Mouse (Mus musculus): ENCODE data around the gene Ube2k. TPM values are rescaled to one million over a fixed set of nuclear protein-coding genes. Genes with fewer than 3 reads are reported as not detected.
A peak's percentile ranks its signal among the peaks of the same experiment; 100 is the strongest.
"Not testable (repeated sequence)": the region's sequence is repeated elsewhere in the genome, so short reads cannot be mapped to it uniquely, and the experiment has no call there.

Ube2k gene
- total RNA-seq (2021) = 100 to 1,000 TPM; 120 to 128 TPM
- long read RNA-seq, full-length matches to known transcripts = 49 of 55 reads
- long read RNA-seq, partial matches to known transcripts = 0 of 55 reads
- long read RNA-seq, other reads (novel, unspliced or antisense) = 6 of 55 reads

- DNase-seq (ENCODE audit: low spot score in 2 of 2) = peak; percentile 90 to 96
These were observed at the start of gene Ube2k, which contains the start of gene Smim14 for GRCm38 (mm10) chr5:65536751-65537419. Ube2k (plus strand) TSS chr5:65537233. Smim14 (minus strand) TSS chr5:65537184.

DNA sequence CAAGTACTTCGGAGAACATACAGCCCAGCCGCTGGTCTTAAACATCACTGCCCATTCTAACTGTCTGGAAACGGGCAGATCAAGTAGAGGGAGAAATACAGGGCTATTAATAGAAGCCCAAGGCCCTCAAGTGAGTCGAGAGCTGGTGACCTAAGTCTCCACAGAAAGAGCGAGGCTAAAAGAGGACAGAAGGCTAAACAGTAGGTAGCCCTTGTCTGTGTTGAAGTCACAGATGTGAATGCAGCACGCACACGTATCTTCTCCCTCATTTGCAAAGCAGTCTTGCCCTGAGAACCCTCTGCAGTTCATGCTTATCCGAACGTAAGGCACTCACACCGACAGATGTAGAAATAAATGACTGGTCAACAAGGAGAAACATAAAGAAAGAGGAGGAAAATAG is 49.7 kb upstream of the Ube2k start:
- no peak for DNase-seq (ENCODE audit: low spot score in 2 of 2)

- DNase-seq (ENCODE audit: low spot score in 2 of 2) = no peak
These were observed 48.3 kb upstream of the Ube2k start for GRCm38 (mm10) chr5:65488725-65489124.

- DNase-seq (ENCODE audit: low spot score in 2 of 2) = no peak
These were observed 47.2 kb upstream of the Ube2k start for GRCm38 (mm10) chr5:65489830-65490229.

- peak; percentile 45 to 70 for DNase-seq (ENCODE audit: low spot score in 2 of 2)
These were observed 45.0 kb upstream of the Ube2k start for GRCm38 (mm10) chr5:65491767-65492715.

GRCm38 (mm10) chr5:65492716-65493531 is 44.1 kb upstream of the Ube2k start, which contains the start of gene Gm43552:
Gm43552 (minus strand) TSS chr5:65492833.
- peak; percentile 96 to 97 for DNase-seq (ENCODE audit: low spot score in 2 of 2)

DNA sequence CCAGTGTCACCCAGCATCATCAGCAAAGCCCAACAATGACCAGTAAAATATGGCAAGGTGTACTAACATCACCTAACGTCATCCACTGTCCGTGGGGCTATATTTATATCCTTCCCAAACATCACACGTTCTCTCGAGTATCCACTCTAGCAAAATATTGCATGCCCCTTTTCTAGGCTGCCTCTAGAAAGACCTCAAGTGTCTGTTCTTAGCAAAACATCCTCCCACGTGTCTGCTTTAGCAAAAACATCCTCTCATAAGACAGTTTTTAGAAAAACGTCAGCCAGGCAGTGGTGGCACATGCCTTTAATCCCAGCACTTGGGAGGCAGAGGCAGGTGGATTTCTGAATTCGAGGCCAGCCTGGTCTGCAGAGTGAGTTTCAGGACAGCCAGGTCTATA is 36.8 kb upstream of the Ube2k start:
- DNase-seq (ENCODE audit: low spot score in 2 of 2) = no peak

DNA sequence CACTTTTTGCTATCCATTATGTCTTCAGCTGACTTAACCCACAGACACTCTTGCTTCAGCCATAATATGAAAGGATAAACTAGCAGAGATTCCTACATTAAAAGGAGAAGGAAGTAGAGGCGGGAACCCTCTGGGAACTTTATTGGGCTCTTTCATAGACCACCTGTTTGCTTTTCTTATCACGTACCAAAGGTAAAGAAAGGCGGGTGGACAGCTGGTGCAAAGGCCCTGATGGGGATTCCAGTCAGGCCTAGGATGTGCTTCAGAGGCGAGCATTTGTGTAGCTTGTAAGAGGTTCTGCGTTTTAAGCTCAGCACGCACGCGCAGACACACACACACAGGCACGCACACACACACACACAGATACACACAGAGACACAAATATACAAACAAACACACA is 35.6 kb upstream of the Ube2k start:
- DNase-seq (ENCODE audit: low spot score in 2 of 2) = no peak

GRCm38 (mm10) chr5:65505786-65506185 is 31.2 kb upstream of the Ube2k start:
- DNase-seq (ENCODE audit: low spot score in 2 of 2) = peak in 1 of 2 experiments; percentile 17

GRCm38 (mm10) chr5:65508395-65508794 is 28.6 kb upstream of the Ube2k start:
- peak in 1 of 2 experiments; percentile 20 for DNase-seq (ENCODE audit: low spot score in 2 of 2)

- no peak for DNase-seq (ENCODE audit: low spot score in 2 of 2)
These were observed 23.5 kb upstream of the Ube2k start for GRCm38 (mm10) chr5:65513506-65513905.

DNA sequence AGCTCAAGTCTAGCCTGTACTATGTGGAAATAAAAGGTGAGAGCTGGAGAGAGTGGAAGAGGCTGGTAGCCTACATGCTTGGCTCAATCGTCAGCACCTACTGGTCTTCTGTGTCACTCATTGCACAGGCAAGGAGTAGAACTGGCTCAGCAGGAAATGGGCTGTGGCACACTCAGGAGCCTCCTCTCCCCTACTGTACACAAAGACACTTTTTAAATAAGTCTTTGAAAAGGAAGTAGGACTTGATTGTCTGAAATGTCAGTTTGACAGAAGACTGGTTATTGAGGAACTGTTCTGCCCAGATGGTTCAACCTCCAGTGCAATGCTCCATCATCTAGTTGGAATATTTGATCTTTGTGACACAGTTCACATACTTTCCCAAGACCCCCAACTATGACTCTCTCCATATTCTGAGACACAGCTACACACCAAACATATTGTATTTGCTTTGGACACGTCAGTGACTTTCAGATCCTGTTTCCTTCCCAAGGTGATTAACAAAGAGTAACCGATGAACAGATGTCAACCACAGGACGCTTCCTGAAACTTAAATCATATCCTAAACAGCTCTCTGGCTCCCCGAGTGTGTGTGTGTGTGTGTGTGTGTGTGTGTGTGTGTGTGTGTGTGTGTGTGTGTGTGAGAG is 22.3 kb upstream of the Ube2k start:
- no peak for DNase-seq (ENCODE audit: low spot score in 2 of 2)

GRCm38 (mm10) chr5:65521803-65522202 is 15.2 kb upstream of the Ube2k start:
- DNase-seq (ENCODE audit: low spot score in 2 of 2) = no peak

DNA sequence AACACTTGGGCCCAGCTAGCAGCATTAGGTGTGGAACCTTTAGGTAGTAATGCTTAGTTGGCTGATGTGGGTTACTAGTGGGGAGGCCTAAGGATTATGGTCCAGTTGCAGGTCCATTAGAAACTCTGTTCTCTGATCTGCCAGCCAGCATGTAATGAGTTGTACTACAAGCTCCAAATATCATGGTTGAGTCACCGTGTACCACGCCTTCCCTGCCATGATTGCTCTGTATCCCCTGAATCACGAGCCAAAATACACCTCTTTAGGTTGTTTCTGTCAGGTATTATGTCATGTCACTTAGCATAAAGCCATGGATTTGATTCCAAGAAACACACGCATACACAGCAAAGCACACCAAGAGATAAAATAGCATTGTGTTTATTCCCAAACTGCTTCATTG is 12.2 kb upstream of the Ube2k start:
- DNase-seq (ENCODE audit: low spot score in 2 of 2) = no peak

DNA sequence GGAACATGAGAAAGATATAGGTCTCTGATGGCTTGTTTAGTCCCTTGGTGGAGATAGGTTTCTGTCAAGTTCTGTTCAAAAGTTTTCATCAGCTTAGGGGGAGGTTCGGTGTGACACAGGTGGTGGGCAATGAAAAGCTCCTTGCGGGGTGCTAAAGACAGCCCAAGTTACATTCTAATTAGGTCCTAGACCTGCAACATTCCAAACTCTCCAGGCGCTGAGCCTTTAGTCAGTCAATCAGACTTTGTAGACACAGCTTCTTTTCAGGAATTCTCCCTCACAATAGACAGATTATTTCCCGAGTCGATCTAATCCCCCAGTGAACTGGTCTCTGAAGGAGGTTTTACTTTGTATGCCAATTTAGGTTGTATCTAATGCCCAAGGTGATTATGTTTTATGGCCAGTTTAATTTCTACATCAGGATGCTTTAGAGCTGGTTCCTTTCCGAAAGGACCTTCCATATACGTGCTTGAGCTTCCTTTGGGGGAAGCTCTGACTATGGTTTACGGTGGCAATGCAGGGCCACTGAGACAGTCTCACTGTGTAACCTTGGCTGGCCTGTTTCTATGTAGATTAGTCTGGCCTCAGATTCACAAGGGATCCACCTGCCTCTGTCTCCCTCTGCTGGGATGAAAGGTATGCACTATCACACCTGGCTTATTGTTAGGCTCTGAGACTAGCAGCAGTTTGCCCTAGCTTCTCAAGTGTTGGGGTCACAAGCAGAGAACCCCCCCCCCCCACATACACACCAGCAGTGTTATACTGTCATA is 11.2 kb upstream of the Ube2k start:
- DNase-seq (ENCODE audit: low spot score in 2 of 2) = no peak

GRCm38 (mm10) chr5:65531283-65531682 is 5.8 kb upstream of the Ube2k start:
- no peak for DNase-seq (ENCODE audit: low spot score in 2 of 2)

GRCm38 (mm10) chr5:65534496-65534895 is 2.5 kb upstream of the Ube2k start:
- no peak for DNase-seq (ENCODE audit: low spot score in 2 of 2)

DNA sequence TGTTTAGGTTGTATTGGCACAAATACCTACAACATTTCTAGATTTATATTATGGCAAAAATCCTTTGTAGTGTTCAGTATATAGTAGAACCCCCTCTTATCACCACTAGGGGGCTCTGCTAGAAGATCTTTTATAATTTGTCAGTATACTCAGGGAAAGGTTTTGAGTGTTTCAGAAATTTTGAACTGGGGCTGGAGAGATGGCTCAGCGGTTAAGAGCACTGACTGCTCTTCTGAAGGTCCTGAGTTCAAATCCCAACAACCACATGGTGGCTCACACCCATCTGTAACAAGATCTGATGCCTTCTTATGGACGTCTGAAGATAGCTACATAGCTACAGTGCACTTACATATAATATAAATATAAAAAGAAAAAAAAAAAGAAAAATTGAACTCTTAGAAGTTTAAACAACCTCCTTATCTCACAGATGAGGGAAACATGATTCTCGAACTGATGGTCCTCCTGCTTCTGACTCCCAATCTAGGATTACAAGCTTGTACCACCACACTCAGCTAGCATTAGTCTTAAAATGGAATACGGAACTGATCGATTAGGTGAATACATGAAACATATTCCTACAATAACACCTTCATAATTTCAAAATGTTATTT is 1.5 kb upstream of the Ube2k start:
- peak in 1 of 2 experiments; percentile 56 for DNase-seq (ENCODE audit: low spot score in 2 of 2)

- not testable (repeated sequence) for DNase-seq (ENCODE audit: low spot score in 2 of 2)
These were observed 966 bp upstream of the Ube2k start for GRCm38 (mm10) chr5:65536068-65536465.

Data from layer of hippocampus, adult 18-20 months (tissue).